Mouse (Mus musculus): ENCODE results near the gene Spem2. TPM values are rescaled to one million over a fixed set of nuclear protein-coding genes. Genes with fewer than 3 reads are reported as not detected.

Spem2 gene
- polyA plus RNA-seq, 1 experiment from 2014 or later, result not detected

DNA sequence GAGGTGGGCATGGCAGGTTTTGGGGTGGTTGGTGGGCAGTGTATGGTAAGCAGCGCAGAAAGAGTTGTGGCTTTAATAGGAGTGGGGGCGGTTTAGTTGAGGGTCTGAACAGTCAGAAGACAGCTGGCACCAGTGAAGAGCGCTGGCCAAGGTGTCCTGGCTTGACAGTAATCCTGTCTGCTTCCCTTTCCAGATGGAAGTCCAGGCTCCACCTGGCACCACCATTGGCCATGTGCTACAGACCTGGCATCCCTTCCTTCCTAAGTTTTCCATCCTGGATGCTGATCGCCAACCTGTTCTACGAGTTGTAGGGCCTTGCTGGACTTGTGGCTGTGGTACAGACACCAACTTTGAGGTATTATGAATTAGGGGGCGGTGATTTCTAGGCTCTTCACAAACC is 29.8 kb upstream of the Spem2 start:
- Histone ChIP-seq H3K4me2 (peak overlapping the region; percentile 92), H3K4me3 (peak overlapping the region; percentile 81; the same call in 1 of the 2 replicates), H3K27me3 (replicated peaks) (no peaks in the 10 kb centered on the region), H3K36me3 (replicated peaks) (peaks cover 13% of the 10 kb centered on the region; the same call in 1 of the 2 replicates), H3K9ac (no peak overlapping the region), H3K27ac (no peak overlapping the region), H3K9me3 (no peaks in the 10 kb centered on the region), H3K4me1 (peaks cover 29% of the 10 kb centered on the region)
- no peak for ATAC-seq (replicated peaks)
- 98% methylated on average over 6 of the region's 6 CpGs for WGBS

- Histone ChIP-seq H3K4me1 (peaks cover 29% of the 10 kb centered on the region), H3K9me3 (no peaks in the 10 kb centered on the region), H3K4me2 (peak overlapping the region; percentile 92), H3K4me3 (peak overlapping the region; percentile 81), H3K27ac (peak overlapping the region; percentile 97), H3K36me3 (replicated peaks) (peaks cover 13% of the 10 kb centered on the region; the same call in 1 of the 2 replicates), H3K9ac (peak overlapping the region; percentile 95), H3K27me3 (replicated peaks) (no peaks in the 10 kb centered on the region)
- WGBS, result 13% methylated on average over 37 of the region's 37 CpGs
- peak; percentile 68 for ATAC-seq (replicated peaks)
Observed at GRCm38 (mm10) chr11:69846738-69847688, 28.7 kb upstream of the Spem2 start.

DNA sequence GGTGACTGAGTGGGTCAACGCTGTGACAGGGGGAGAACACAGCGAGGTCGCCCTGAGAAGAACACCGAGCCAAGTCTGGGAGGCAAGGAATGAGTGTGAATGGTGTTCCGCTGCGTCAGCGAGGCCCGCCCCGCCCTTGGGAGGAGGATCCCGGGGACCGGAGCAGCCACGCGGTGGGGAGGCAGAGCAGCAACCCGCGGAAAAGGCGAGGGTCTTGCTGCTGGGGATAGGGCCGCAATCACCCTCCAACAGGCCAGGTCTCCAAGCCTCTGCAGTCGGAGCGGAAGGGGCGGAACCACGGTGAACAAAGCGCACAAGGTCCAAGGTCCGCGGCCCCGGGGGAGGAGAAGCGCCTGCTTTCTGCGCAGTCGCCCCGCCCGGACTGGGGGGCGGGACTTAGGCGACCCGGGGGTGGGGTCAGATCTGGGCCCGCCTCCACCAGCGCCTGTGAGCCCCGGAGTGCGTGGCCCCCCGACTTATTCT is 28.0 kb upstream of the Spem2 start, which contains the start of gene Plscr3:
Gene Plscr3, plus strand, starts transcription at position 179 of the 483 bp plus-strand sequence.
- peak within 1 kb of the TSS; percentile 92 for H3K4me2 ChIP-seq
- peaks cover 29% of the 10 kb centered on the region for H3K4me1 ChIP-seq
- peaks cover 8% of the 10 kb centered on the region; the same call in 1 of the 2 replicates for H3K36me3 ChIP-seq (replicated peaks)
- peak within 1 kb of the TSS; percentile 97 for H3K27ac ChIP-seq
- no peaks in the 10 kb centered on the region for H3K27me3 ChIP-seq (replicated peaks)
- no peaks in the 10 kb centered on the region for H3K9me3 ChIP-seq
- H3K4me3 ChIP-seq, result peak within 1 kb of the TSS; percentile 81
- peak within 1 kb of the TSS; percentile 95 for H3K9ac ChIP-seq
- WGBS, result under 1% methylated on average over 36 of the region's 38 CpGs
- peak; percentile 93 for ATAC-seq (replicated peaks)

GRCm38 (mm10) chr11:69838714-69839104 is 20.4 kb upstream of the Spem2 start:
- Histone ChIP-seq H3K4me2 (peak overlapping the region; percentile 96), H3K4me1 (peaks cover 36% of the 10 kb centered on the region), H3K9ac (peak overlapping the region; percentile 66), H3K36me3 (replicated peaks) (no peaks in the 10 kb centered on the region; the same call in 1 of the 2 replicates), H3K27me3 (replicated peaks) (no peaks in the 10 kb centered on the region), H3K9me3 (no peaks in the 10 kb centered on the region), H3K4me3 (peak overlapping the region; percentile 89), H3K27ac (peak overlapping the region; percentile 97)
- WGBS, result 2% methylated on average over 7 of the region's 7 CpGs
- 0 out of 2 replicates have a peak, but pooled peaks have one; percentile 1 for ATAC-seq (replicated peaks)

DNA sequence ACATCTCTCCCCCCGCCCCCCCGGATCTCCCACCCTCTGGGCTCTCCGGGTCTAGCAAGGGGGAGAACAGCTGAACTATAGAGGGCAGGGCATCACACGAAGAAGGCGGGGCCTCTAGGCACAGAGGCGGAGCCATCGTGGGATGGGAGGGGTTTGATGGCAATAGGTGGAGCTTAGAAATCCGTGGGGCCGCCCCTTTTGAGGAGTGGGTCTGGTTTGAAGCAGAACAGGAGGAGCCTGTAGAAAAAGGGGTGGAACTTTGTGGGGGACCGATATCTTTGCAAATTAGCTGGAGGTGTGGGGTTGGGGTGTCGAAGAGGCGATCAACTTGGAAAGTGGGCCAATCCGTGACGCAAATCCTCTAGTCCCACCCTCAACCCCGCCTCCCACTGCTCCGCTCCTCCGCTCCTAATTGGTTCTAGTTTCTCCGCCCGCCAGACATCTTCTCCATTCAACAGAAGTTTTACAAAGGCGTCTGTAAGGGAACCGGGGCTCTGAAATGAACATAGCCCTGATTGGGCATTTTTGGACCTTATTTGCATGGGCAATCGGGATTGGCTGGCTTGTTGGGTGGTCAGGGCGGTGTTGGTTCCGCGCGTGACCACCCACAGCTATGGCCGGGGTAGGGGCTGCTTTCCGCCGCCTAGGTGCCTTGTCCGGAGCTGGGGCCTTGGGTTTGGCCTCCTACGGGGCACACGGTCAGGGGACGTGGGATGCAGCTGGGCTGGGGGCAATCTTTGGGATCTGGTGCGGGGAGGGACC is 19.9 kb upstream of the Spem2 start, which contains the start of gene Tmem256:
Gene Tmem256, plus strand, starts transcription at position 563 of the 762 bp plus-strand sequence.
- Histone ChIP-seq H3K4me2 (peak within 1 kb of the TSS; percentile 96), H3K27me3 (replicated peaks) (no peaks in the 10 kb centered on the region), H3K9ac (peak within 1 kb of the TSS; percentile 98), H3K4me1 (peaks cover 40% of the 10 kb centered on the region), H3K4me3 (peak within 1 kb of the TSS; percentile 89), H3K9me3 (no peaks in the 10 kb centered on the region), H3K27ac (peak within 1 kb of the TSS; percentile 97), H3K36me3 (replicated peaks) (no peaks in the 10 kb centered on the region; the same call in 1 of the 2 replicates)
- ATAC-seq (replicated peaks), result peak; percentile 92
- WGBS, result under 1% methylated on average over 34 of the region's 34 CpGs

DNA sequence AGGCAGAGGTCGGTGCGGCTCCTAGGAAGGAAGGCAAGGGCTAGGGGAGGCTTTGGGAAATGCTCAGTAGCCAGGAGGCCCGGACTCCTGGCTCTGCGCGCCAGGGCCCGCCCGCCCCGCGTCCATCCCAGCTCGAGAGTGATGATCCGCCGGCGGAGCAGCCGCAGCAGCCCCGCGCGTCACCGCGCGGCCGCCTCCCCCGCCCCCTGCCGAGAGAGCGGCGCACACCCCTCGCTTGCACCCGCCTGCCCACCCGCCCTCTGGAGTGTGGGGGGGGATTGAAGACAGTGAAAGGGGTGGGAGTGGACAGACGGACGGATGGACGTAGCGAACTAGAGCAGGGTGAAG is 19.3 kb upstream of the Spem2 start, which contains the start of gene Nlgn2:
Gene Nlgn2, minus strand, starts transcription at position 181 of the 348 bp plus-strand sequence.
- Histone ChIP-seq H3K36me3 (replicated peaks) (no peaks in the 10 kb centered on the region; the same call in 1 of the 2 replicates), H3K9me3 (no peaks in the 10 kb centered on the region), H3K27ac (peak within 1 kb of the TSS; percentile 97), H3K27me3 (replicated peaks) (no peaks in the 10 kb centered on the region), H3K4me1 (peaks cover 43% of the 10 kb centered on the region), H3K4me3 (peak within 1 kb of the TSS; percentile 89), H3K4me2 (peak within 1 kb of the TSS; percentile 96), H3K9ac (peak within 1 kb of the TSS; percentile 98)
- peak; percentile 82 for ATAC-seq (replicated peaks)
- 0% methylated on average over 29 of the region's 32 CpGs for WGBS

GRCm38 (mm10) chr11:69836703-69837576 is 18.7 kb upstream of the Spem2 start:
- H3K4me3 ChIP-seq, result peak overlapping the region; percentile 89
- WGBS, result under 1% methylated on average over 51 of the region's 52 CpGs
- peaks cover 46% of the 10 kb centered on the region for H3K4me1 ChIP-seq
- peak; percentile 7 for ATAC-seq (replicated peaks)
- peak overlapping the region; percentile 97 for H3K27ac ChIP-seq
- peak overlapping the region; percentile 96 for H3K4me2 ChIP-seq
- peak overlapping the region; percentile 98 for H3K9ac ChIP-seq
- H3K27me3 ChIP-seq (replicated peaks), result no peaks in the 10 kb centered on the region
- H3K36me3 ChIP-seq (replicated peaks), result peaks cover 3% of the 10 kb centered on the region; the same call in 1 of the 2 replicates
- no peaks in the 10 kb centered on the region for H3K9me3 ChIP-seq

GRCm38 (mm10) chr11:69835966-69836335 is 17.7 kb upstream of the Spem2 start:
- Histone ChIP-seq H3K4me2 (peak overlapping the region; percentile 96), H3K27me3 (replicated peaks) (no peaks in the 10 kb centered on the region), H3K9ac (peak overlapping the region; percentile 98), H3K4me1 (peaks cover 46% of the 10 kb centered on the region), H3K4me3 (peak overlapping the region; percentile 89), H3K9me3 (no peaks in the 10 kb centered on the region), H3K27ac (peak overlapping the region; percentile 97), H3K36me3 (replicated peaks) (peaks cover 3% of the 10 kb centered on the region; the same call in 1 of the 2 replicates)
- no peak for ATAC-seq (replicated peaks)
- 2% methylated on average over 4 of the region's 4 CpGs for WGBS

DNA sequence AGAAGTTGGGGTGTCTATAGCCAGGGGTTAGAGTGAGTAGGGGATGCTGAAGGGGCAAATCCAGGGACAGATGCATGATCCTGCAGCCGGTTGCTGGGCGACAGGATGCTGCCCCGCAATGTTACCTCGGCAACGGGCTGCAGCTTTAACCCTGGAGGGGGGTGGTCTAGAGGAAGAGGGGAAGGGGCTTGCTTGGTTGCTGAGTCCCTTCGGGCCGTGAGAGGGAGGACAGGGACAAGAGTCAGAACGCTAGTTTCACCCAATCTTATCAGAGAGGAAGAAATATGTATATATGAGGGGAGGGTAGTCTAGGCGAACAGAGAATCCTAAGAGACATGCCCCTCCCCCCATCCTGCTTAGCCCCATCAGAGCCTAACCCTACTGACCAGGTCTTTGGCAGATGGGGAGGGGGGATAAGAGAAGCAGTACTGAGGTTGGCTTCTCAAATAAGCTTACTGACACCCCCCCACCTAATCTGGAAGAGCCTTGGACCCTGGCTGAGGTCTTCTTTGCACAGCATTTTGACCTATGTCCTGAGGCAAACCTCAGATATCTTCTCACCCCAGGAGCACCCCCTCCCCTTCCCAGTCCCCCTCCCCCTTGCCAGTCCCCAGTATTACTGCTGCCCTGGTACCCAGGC is 17.2 kb upstream of the Spem2 start:
- WGBS, result 3% methylated on average over 9 of the region's 9 CpGs
- Histone ChIP-seq H3K4me1 (peaks cover 46% of the 10 kb centered on the region), H3K36me3 (replicated peaks) (peaks cover 3% of the 10 kb centered on the region; the same call in 1 of the 2 replicates), H3K9ac (peak overlapping the region; percentile 98), H3K27ac (peak overlapping the region; percentile 97), H3K27me3 (replicated peaks) (no peaks in the 10 kb centered on the region), H3K9me3 (no peaks in the 10 kb centered on the region), H3K4me3 (peak overlapping the region; percentile 89), H3K4me2 (peak overlapping the region; percentile 96)
- no peak for ATAC-seq (replicated peaks)

DNA sequence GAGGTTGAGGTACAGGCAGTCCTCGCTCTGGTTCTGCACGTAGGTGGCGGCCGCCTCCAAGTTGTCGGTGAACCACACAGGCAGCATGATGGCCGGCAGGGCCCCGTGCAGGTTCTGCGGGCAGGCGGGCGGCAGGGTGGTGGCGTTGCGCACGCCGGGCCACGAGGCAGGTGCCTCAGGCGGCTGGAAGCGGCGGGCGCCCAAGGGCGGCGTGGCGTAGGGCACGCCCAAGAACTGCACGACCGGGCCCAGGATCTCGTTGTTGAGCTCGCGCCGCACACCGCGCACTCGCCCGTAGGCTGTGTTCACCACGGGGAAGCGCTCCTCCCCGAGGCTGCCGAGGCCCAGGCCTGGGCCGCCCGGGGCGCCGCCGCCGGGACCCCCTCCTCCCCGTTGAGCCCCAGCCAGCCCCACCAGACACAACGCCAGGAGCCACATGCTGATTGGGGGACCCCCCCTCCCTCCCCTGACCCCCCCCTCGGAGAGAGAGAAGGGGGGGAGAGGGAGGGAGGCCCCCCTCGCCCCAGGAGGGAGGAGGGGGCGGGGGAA is 15.8 kb upstream of the Spem2 start:
- Histone ChIP-seq H3K4me3 (peak overlapping the region; percentile 89), H3K9ac (peak overlapping the region; percentile 98), H3K36me3 (replicated peaks) (peaks cover 3% of the 10 kb centered on the region; the same call in 1 of the 2 replicates), H3K27ac (peak overlapping the region; percentile 97), H3K27me3 (replicated peaks) (no peaks in the 10 kb centered on the region), H3K4me1 (peaks cover 42% of the 10 kb centered on the region), H3K9me3 (no peaks in the 10 kb centered on the region), H3K4me2 (peak overlapping the region; percentile 96)
- 6% methylated on average over 47 of the region's 48 CpGs for WGBS
- no peak for ATAC-seq (replicated peaks)
